Mouse (Mus musculus) neural tube, embryonic 12.5 days (tissue): ENCODE results near the gene Gm48552. TPM values are rescaled to one million over a fixed set of nuclear protein-coding genes. Genes with fewer than 3 reads are reported as not detected.
A peak's percentile ranks its signal among the peaks of the same experiment; 100 is the strongest.

Experiments
- ATAC-seq: fragments of 200-750 bp; cut with Nextera tagmentation; 2 replicates; pipeline ENCODE4 v1.8.0; 2017; ENCODE audit warnings: low read depth, mild to moderate bottlenecking, moderate TSS enrichment, moderate library complexity; ENCODE audit not compliant: low FRiP score
- H3K27ac ChIP-seq: fragments of 300-500 bp; sonication (generic); 2 replicates; pipeline ENCODE4 v1.5.1; 2016
- H3K27me3 ChIP-seq: fragments of 300-500 bp; sonication (generic); replicated peaks from 2 replicates; pipeline ENCODE4 v1.6.1; 2016; ENCODE audit warnings: mild to moderate bottlenecking
- H3K36me3 ChIP-seq: fragments of 300-500 bp; sonication (generic); 2 replicates; pipeline ENCODE4 v1.6.1; 2016; ENCODE audit warnings: mild to moderate bottlenecking
- H3K4me1 ChIP-seq: fragments of 300-500 bp; sonication (generic); 2 replicates; pipeline ENCODE4 v1.6.1; 2016
- H3K4me2 ChIP-seq: fragments of 300-500 bp; sonication (generic); replicated peaks from 2 replicates; pipeline ENCODE4 v1.6.1; 2016; ENCODE audit warnings: mild to moderate bottlenecking
- H3K4me3 ChIP-seq: fragments of 300-500 bp; sonication (generic); 2 replicates; pipeline ENCODE4 v1.5.1; 2016
- H3K9ac ChIP-seq: fragments of 300-500 bp; sonication (generic); 2 replicates; pipeline ENCODE4 v1.6.1; 2016; ENCODE audit warnings: mild to moderate bottlenecking
- H3K9me3 ChIP-seq: fragments of 300-500 bp; sonication (generic); 2 replicates; pipeline ENCODE4 v1.6.1; 2016; ENCODE audit warnings: mild to moderate bottlenecking
- WGBS: fragments of 180-500 bp; shearing (Covaris S2); methylation state at CpG from one replicate; pipeline ENCODE4 v1.1.7; 2016; 5-methylcytosine and 5-hydroxymethylcytosine counted together
- polyA plus RNA-seq: library from polyadenylated mRNA; unstranded; fragments of >200 nt; fragmentation: Nextera tagmentation; extraction: Ambion mirVana; gene quantifications from 2 replicates; pipeline ENCODE4 v1.2.1, GENCODE M21; 2016

Gm48552 gene
- polyA plus RNA-seq, 1 experiment from 2014 or later, result 2.3 TPM

DNA sequence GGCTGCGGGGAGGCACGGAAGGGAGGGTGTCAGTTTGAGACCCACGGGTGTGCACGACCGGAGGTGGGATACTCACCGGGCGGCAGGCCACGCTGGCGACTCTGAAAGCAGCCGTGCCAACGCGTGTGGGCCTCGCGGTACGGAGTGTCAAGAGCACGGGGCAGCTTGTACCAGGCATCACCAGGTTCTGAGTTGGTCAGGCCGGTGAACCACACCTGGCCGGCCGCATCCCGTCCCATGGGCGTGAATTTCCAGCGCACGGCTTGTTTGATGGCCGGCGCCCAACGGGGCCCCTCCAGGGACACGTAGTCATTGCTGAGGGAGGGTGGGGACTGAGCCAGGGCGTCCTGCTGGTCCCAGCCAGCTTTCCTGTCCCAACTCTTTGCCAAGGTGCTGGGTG, 24.1 kb upstream of the Gm48552 start:
- Histone ChIP-seq H3K4me3 (0 out of 2 replicates have a peak overlapping the region, but pooled peaks have one; percentile 13), H3K36me3 (peaks cover 37% of the 10 kb centered on the region), H3K27me3 (peaks cover 25% of the 10 kb centered on the region), H3K27ac (no peak overlapping the region), H3K9me3 (no peaks in the 10 kb centered on the region), H3K4me2 (peak overlapping the region; percentile 57), H3K4me1 (peaks cover 46% of the 10 kb centered on the region), H3K9ac (no peak overlapping the region)
- ATAC-seq, result no peak
- 14% methylated on average over 28 of the region's 28 CpGs for WGBS

DNA sequence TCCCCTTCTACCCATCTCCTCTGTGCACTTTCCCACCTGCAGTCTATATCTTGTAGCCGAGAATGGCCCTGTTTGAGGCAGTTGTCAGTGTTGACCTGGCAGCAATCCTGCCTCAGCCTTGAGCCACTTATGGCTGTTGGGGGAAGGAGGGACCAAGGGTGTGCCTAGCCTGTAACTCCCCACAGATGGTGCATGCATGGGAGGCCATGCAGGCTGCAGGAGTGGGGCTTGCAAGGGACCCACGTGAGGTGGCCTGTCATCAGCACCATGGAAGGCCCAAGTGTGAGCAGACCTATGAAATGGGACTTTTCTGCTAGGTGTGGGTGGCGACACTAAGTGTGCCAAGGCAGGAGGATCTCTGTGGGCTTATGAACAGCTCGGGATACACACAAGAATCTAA, 23.7 kb upstream of the Gm48552 start:
- Histone ChIP-seq H3K4me3 (no peak overlapping the region), H3K4me2 (peak overlapping the region; percentile 57), H3K4me1 (peaks cover 42% of the 10 kb centered on the region), H3K27me3 (peaks cover 25% of the 10 kb centered on the region), H3K9ac (no peak overlapping the region), H3K9me3 (no peaks in the 10 kb centered on the region), H3K27ac (no peak overlapping the region), H3K36me3 (peaks cover 41% of the 10 kb centered on the region)
- 38% methylated on average over 4 of the region's 4 CpGs for WGBS
- no peak for ATAC-seq

DNA sequence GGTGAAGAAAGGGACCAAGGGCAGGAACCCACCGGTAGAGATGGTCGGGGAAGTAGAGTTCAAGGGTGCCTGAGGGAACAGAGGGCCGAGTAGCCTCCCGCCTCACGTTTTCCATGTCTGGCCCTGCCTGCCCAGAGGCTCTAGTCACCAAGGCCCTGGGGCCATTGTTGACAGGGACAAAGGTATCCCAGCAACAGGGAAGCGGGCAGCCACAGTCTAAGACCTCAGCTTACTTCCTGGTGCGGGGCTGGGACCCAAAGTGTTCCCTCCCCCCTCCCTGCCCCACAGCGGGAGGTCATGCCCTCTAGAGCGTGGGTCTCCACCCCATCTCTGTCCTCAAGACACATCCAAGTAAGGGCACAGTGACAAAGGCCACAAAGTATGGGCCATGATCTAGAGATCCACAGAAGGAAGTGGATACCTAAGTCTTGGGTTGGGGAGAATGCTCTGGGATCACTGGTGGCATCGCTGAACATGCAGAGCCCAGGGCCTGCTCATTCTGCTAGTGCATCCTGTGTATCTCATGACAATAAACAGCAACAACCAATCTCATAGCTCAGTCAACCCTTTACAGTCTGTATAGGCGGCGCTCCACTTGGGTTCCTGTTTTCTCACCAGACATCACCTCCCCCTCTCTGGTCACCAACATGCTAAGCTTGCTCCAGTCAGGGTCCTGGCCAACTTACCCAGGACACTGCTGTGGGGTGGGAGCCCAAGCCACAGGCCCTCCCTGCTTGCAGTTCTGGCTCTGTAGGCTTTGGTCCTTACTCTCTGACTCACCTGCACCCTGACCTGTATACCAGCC, 22.9 kb upstream of the Gm48552 start, which contains the start of gene 4930404N11Rik:
Gene 4930404N11Rik (minus strand): TSS at position 145 of the 805 bp plus-strand sequence.
- Histone ChIP-seq H3K4me2 (peak within 1 kb of the TSS; percentile 57), H3K27me3 (peaks cover 25% of the 10 kb centered on the region), H3K9me3 (no peaks in the 10 kb centered on the region), H3K27ac (no peak within 1 kb of the TSS), H3K9ac (no peak within 1 kb of the TSS), H3K4me1 (peaks cover 41% of the 10 kb centered on the region), H3K36me3 (peaks cover 49% of the 10 kb centered on the region), H3K4me3 (no peak within 1 kb of the TSS)
- ATAC-seq, result 0 out of 2 replicates have a peak, but pooled peaks have one; percentile 12
- WGBS, result 15% methylated on average over 12 of the region's 12 CpGs

DNA sequence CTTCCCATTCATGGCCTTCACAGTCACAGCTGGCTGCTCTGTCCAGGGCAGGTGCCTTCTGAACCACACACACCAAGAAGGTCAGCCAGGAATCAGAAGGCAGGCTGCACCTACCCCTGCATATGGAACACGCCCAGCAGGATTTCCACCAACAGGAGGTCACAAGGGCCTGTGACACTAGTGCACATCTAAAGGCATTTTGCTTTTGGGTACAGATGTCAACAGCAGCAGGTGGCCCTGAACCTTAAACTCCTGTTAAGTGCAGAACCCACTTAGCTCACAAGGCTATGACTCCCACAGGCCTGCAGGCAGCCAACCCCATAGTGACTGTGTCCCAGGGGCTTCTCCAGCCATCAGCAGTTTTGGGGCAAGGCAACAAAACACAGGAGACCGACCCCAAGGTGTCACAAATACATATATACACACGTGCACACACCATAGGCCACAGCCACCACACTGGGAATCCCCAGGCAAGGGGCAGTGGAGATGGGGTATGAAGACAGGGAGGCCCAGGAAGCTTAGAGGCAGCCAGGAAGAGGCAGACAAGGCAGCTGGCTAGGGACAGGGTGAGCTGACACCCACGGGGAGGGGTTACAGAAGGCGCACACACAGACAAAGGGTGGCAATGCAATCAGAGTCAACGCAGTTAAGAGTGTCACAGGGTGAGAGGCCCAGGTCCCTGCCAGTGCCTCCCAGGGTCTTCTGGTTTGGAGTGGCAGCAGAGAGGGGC, 22.2 kb upstream of the Gm48552 start:
- Histone ChIP-seq H3K4me3 (no peak overlapping the region), H3K27me3 (peaks cover 25% of the 10 kb centered on the region), H3K4me2 (no peak overlapping the region), H3K36me3 (peaks cover 57% of the 10 kb centered on the region), H3K4me1 (peaks cover 41% of the 10 kb centered on the region), H3K9me3 (no peaks in the 10 kb centered on the region), H3K9ac (no peak overlapping the region), H3K27ac (no peak overlapping the region)
- 77% methylated on average over 6 of the region's 6 CpGs for WGBS
- no peak for ATAC-seq

DNA sequence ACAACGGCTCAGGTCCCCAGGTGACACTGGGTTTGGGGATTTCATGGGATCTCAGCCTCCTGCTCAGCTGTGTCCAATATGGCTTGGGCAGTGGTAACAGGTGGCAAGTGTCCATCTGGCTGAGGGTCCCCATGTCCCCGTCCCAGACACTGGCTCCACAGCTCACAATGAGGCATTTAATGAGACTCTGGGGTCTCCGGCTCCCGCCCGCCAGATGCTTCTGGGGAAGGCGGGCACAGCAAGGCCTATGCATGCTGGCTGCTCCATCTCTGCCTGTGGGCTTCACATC, 21.7 kb upstream of the Gm48552 start:
- Histone ChIP-seq H3K36me3 (peaks cover 62% of the 10 kb centered on the region), H3K4me3 (no peak overlapping the region), H3K9ac (no peak overlapping the region), H3K27me3 (peaks cover 25% of the 10 kb centered on the region), H3K4me1 (peaks cover 41% of the 10 kb centered on the region), H3K27ac (no peak overlapping the region), H3K4me2 (no peak overlapping the region), H3K9me3 (no peaks in the 10 kb centered on the region)
- 67% methylated on average over 6 of the region's 6 CpGs for WGBS
- no peak for ATAC-seq

DNA sequence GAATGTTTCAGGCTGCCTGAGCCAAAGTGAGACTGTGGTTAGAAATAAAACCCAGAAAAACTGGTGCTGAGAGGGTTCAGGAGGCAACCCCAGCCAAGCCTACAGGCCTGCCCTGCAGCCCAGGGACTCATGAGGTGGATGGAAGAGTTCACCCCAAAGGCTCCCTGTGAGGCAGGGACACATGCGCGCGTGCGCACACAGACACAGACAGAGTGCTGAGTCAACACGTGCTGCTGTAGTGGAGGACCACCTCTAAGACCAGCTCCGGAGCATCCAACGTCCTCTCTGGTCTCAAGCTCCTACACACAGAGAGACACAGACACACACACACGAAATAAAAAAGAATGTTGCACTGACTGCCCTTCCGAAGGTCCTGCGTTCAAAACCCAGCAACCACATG, 13.5 kb upstream of the Gm48552 start:
- 94% methylated on average over 10 of the region's 10 CpGs for WGBS
- Histone ChIP-seq H3K9me3 (no peaks in the 10 kb centered on the region), H3K27me3 (0 out of 2 replicates have a peak, but pooled peaks cover 3% of the 10 kb centered on the region), H3K36me3 (peaks cover 47% of the 10 kb centered on the region), H3K4me2 (0 out of 2 replicates have a peak overlapping the region, but pooled peaks have one; percentile 3), H3K4me3 (no peak overlapping the region), H3K4me1 (peaks cover 20% of the 10 kb centered on the region), H3K27ac (no peak overlapping the region), H3K9ac (no peak overlapping the region)
- no peak for ATAC-seq

DNA sequence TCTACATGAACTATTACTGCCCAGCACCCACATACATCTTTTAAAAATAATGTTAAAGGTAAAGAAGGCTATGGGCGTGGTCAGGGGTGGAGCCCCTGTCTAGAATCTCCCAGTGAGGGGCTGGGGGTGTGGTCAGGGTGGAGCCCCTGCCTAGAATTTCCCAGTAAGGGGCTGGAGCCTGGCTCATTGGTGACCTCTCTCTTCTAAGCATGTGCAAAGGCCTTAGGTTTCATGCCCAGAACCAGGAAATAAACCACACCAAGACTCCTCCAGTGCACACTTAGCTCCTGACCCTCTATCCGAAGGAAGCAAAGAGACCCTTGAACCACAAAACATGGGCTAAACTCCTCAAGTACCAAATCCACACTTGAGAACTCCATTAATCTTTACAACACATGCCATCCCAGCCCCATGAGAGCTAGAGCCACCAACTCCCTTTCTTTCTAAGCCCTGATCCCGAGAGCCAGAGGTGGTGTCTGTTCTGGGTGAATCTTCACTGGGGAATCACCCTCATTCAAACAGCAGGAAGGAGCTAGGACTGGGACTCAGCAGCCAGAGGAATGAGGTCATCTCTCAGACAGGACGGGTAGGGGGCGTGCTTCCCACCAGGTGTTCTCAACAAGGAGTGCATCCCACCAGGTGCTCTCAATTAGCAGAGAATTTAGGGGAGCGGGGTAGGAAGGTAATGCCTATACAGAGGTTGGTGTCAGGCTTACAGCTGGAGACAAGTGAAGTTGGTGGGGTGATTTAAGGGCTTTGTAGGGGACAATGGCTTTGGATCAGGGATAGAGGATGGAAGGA, 12.0 kb upstream of the Gm48552 start:
- 42% methylated on average over 6 of the region's 6 CpGs for WGBS
- Histone ChIP-seq H3K4me3 (peak overlapping the region; percentile 85), H3K9me3 (no peaks in the 10 kb centered on the region), H3K27me3 (0 out of 2 replicates have a peak, but pooled peaks cover 3% of the 10 kb centered on the region), H3K4me2 (peak overlapping the region; percentile 84), H3K36me3 (peaks cover 32% of the 10 kb centered on the region), H3K9ac (peak overlapping the region; percentile 92), H3K27ac (no peak overlapping the region), H3K4me1 (peaks cover 20% of the 10 kb centered on the region)
- no peak for ATAC-seq

DNA sequence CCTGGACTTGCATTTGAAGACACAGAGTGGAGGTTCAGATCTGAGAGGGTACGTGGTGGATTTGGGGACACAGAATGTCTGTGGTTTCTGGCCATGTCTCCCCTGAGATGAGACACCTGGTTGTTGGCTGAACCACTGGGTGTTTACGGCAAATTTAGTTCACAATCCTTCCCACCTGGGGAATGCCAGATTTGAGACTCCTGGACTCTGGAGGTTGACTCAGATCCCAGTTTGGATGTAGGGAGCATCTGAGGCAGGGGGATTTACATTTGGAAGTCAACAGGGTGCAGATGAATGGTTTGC, 11.5 kb upstream of the Gm48552 start:
- ATAC-seq, result no peak
- Histone ChIP-seq H3K36me3 (peaks cover 27% of the 10 kb centered on the region), H3K4me3 (peak overlapping the region; percentile 85), H3K4me1 (peaks cover 20% of the 10 kb centered on the region), H3K27me3 (0 out of 2 replicates have a peak, but pooled peaks cover 3% of the 10 kb centered on the region), H3K4me2 (peak overlapping the region; percentile 84), H3K27ac (no peak overlapping the region), H3K9me3 (no peaks in the 10 kb centered on the region), H3K9ac (peak overlapping the region; percentile 92)
- 67% methylated on average over 2 of the region's 2 CpGs for WGBS

DNA sequence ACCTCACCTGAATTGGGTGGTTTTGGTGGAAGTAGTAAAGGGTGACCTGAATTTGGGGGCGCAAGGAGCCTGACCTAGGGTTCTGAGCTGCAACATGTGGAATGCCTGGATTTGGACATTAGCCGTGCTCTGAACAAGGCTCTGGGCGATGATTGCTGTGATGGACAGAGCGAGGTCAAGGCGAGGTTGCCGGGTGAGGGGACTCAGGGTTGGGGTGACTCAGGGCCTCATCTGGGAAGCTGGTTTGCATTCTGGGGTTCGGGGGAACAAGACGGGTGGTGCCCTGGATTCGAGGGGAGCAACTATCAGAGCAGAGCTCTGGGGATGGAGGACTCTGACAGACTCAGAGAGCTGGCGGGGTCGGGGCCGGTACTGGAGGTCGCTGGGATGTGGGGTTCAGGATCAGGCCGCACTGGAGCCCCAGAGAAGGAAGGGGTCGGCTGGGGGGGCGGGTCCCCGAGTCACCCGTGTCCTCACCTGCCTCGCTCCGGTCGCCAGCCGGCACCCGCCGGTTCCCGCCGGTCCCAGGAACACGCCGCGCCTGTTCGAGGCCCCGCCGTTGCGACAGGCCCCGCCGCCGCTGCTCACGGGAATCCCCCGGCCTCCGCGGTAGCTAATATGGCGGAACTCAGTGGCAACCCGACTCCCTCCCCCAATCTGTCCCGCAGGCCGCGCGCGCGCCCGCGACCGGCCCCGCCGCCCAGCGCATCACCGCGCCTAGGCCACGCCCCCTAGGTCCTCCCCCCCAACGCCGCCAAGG, 10.8 kb upstream of the Gm48552 start, which contains the start of gene Fzr1:
Gene Fzr1 (minus strand): TSS at position 724 of the 760 bp plus-strand sequence.
- peak within 1 kb of the TSS; percentile 53 for H3K27ac ChIP-seq
- ATAC-seq, result peak; percentile 69
- peaks cover 21% of the 10 kb centered on the region for H3K36me3 ChIP-seq
- no peaks in the 10 kb centered on the region for H3K9me3 ChIP-seq
- 0 out of 2 replicates have a peak, but pooled peaks cover 3% of the 10 kb centered on the region for H3K27me3 ChIP-seq
- peak within 1 kb of the TSS; percentile 92 for H3K9ac ChIP-seq
- H3K4me3 ChIP-seq, result peak within 1 kb of the TSS; percentile 85
- WGBS, result 2% methylated on average over 49 of the region's 59 CpGs
- peak within 1 kb of the TSS; percentile 84 for H3K4me2 ChIP-seq
- H3K4me1 ChIP-seq, result peaks cover 20% of the 10 kb centered on the region

DNA sequence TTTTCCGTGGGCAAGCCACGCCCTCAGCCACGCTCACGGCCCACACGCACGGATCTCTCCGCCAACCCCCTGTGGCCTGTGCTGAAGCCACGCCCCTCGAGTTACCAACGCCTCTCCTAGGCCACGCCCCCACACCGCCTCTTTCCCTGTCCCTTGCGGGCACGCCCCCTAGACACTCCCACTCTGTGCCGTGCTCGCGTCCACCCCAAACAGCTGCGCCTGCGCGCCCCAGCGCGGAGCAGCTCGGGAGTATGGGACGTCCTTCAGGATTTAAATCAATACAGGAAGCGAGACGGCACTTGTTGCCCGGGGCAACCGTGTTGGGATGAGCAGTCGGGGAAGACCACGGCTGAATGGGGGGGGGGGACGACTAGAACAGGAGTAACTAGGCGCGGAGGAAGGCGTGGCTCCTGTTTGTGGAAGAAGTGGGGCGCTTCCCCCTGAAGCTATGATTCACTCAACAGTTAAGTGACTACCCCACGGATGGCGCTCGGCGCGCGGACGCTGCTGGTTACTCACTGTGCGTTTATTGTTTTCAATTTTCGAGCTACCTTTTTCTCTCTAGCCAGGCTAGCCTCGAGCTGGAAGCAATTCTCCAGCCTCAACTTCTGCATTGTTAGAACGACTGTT, 10.1 kb upstream of the Gm48552 start:
- peak; percentile 98 for ATAC-seq
- Histone ChIP-seq H3K4me2 (peak overlapping the region; percentile 84), H3K4me3 (peak overlapping the region; percentile 85), H3K9me3 (no peaks in the 10 kb centered on the region), H3K9ac (peak overlapping the region; percentile 49), H3K27ac (peak overlapping the region; percentile 53), H3K36me3 (peaks cover 14% of the 10 kb centered on the region), H3K4me1 (peaks cover 20% of the 10 kb centered on the region), H3K27me3 (no peaks in the 10 kb centered on the region)
- under 1% methylated on average over 46 of the region's 46 CpGs for WGBS

DNA sequence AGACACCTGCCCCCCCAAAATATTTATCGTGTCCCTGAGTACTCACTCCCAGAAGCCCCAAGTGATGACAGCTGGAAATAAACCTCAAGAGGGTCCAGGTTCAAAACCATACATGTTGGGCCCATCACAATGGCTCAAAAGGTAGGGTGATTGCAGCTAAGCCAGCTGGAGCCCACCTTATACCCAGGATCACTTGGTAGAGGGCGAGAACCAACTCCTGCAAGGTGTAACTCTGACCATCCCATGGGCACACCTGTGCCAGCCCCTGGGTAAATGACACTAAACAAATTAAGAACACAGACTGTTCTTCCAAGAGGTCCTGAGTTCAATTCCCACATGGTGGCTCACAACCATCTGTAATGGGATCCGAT, 9.6 kb upstream of the Gm48552 start:
- Histone ChIP-seq H3K36me3 (peaks cover 9% of the 10 kb centered on the region), H3K4me2 (peak overlapping the region; percentile 84), H3K4me3 (peak overlapping the region; percentile 85), H3K27ac (peak overlapping the region; percentile 53; the same call in 1 of the 2 replicates), H3K4me1 (peaks cover 20% of the 10 kb centered on the region), H3K9me3 (no peaks in the 10 kb centered on the region), H3K9ac (peak overlapping the region; percentile 49), H3K27me3 (no peaks in the 10 kb centered on the region)
- 57% methylated on average over 3 of the region's 3 CpGs for WGBS
- peak; percentile 9; the same call in 1 of the 2 replicates for ATAC-seq
